ENCODE assay signal across 9 mouse cellular contexts in genomic region chr6:84209736-84210434, GRCm38 (mm10).
DNase-seq lines count a peak whose midpoint lies in the region; ATAC-seq lines count a peak whose summit lies in the region.
"Had no signal": no experiment of that assay in that cellular context is flagged by ENCODE, and none has a peak within 500 bp of the region (broad histone marks: within the 10 kb centered on the region; RNA-seq: fewer than 3 reads in every experiment).

No protein-coding gene starts in this region.

- no peaks in the 10 kb centered on the region for H3K36me3 ChIP-seq in kidney, embryonic 15.5 days
- no peaks in the 10 kb centered on the region for H3K36me3 ChIP-seq in embryonic facial prominence, embryonic 10.5 days (replicated peaks)
- peaks cover 14% of the 10 kb centered on the region; the same call in 1 of the 2 replicates for H3K36me3 ChIP-seq in limb, embryonic 10.5 days

- no peaks in the 10 kb centered on the region for H3K9me3 ChIP-seq in kidney, embryonic 15.5 days (replicated peaks)
- H3K9me3 ChIP-seq in embryonic facial prominence, embryonic 10.5 days, result no peaks in the 10 kb centered on the region
- H3K9me3 ChIP-seq in limb, embryonic 10.5 days (replicated peaks), result no peaks in the 10 kb centered on the region

- no peak overlapping the region for H3K4me3 ChIP-seq in kidney, embryonic 15.5 days (replicated peaks)
- no peak overlapping the region for H3K4me3 ChIP-seq in embryonic facial prominence, embryonic 10.5 days
- H3K4me3 ChIP-seq in limb, embryonic 10.5 days, result no peak overlapping the region

- H3K27ac ChIP-seq in kidney, embryonic 15.5 days, result no peak overlapping the region
- peak overlapping the region; percentile 68 for H3K27ac ChIP-seq in embryonic facial prominence, embryonic 10.5 days (replicated peaks)
- H3K27ac ChIP-seq in limb, embryonic 10.5 days, result peak overlapping the region; percentile 84

- 80% methylated on average over 13 of the region's 13 CpGs for WGBS in kidney, embryonic 15.5 days
- WGBS in embryonic facial prominence, embryonic 10.5 days, result 62% methylated on average over 13 of the region's 13 CpGs
- WGBS in limb, embryonic 10.5 days, result 76% methylated on average over 13 of the region's 13 CpGs

- no peaks in the 10 kb centered on the region for H3K4me1 ChIP-seq in kidney, embryonic 15.5 days
- H3K4me1 ChIP-seq in embryonic facial prominence, embryonic 10.5 days, result peaks cover 34% of the 10 kb centered on the region
- H3K4me1 ChIP-seq in limb, embryonic 10.5 days, result peaks cover 40% of the 10 kb centered on the region

- DNase-seq in kidney, postnatal 10 days, result peak; percentile 31
- peak; percentile 55 for DNase-seq in embryonic facial prominence, embryonic 10.5 days (ENCODE audit: low spot score)
- peak; percentile 84 for DNase-seq in gastrocnemius, adult 18-20 months (ENCODE audit: low spot score)
- DNase-seq in limb, embryonic 10.5 days (ENCODE audit: low spot score), result peak; percentile 64
- no peak for DNase-seq in liver
- no peak for DNase-seq in yolk sac, embryonic 10.5 days (ENCODE audit: low spot score)
- DNase-seq: kidney, postnatal 25 days; right cerebral cortex, postnatal 25 days had no signal

- no peak; the same call in 1 of the 2 replicates for ATAC-seq in kidney, embryonic 15.5 days (replicated peaks; ENCODE audit: low FRiP score)

- no peak overlapping the region for H3K9ac ChIP-seq in kidney, embryonic 15.5 days

- no peak overlapping the region for H3K4me2 ChIP-seq in kidney, embryonic 15.5 days

- no peaks in the 10 kb centered on the region for H3K27me3 ChIP-seq in kidney, embryonic 15.5 days
- H3K27me3 ChIP-seq in embryonic facial prominence, embryonic 10.5 days (replicated peaks; ENCODE audit: low read depth, poor library complexity, severe bottlenecking), result 0 out of 2 replicates have a peak, but pooled peaks cover 3% of the 10 kb centered on the region
- H3K27me3 ChIP-seq in limb, embryonic 10.5 days (ENCODE audit: low read depth, poor library complexity, severe bottlenecking), result no peaks in the 10 kb centered on the region

Comparison
In these comparisons a context has a peak if more than half of its experiments do, and no peak if none do; other contexts are left out.
1. DNase-seq: peak in kidney, postnatal 10 days (single experiment), embryonic facial prominence, embryonic 10.5 days (single experiment), gastrocnemius, adult 18-20 months (single experiment) and limb, embryonic 10.5 days (single experiment); none in liver (single experiment) and yolk sac, embryonic 10.5 days (single experiment).